Mouse (Mus musculus) liver, embryonic 14.5 days (tissue): ENCODE data around the gene Aaas.
"Not testable (repeated sequence)": the region's sequence is repeated elsewhere in the genome, so short reads cannot be mapped to it uniquely, and the experiment has no call there.

Source experiments
- CTCF ChIP-seq: IDR thresholded peaks from 2 replicates; pipeline ENCODE4 v1.5.1; 2016; ENCODE audit warnings: antibody characterized with exemption, low read depth, control low read depth
- EP300 ChIP-seq: IDR thresholded peaks from 2 replicates; pipeline ENCODE4 v1.6.1; 2016; ENCODE audit warnings: antibody characterized with exemption, low read depth

DNA sequence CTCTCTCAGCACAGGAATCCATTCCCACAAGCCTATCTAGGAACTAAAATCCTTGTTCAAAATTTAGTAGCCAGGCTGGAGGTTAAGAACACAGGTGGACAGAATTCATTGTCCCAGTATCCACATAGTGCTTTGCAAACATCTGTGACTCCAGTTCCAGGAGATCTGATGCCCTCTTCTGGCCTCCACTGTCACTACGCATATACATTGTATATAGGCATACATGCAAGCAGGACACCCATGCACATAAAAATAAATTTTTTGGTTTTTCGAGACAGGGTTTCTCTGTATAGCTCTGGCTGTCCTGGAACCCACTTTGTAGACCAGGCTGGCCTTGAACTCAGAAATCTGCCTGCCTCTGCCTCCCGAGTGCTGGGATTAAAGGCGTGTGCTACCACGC is 14.6 kb downstream of the Aaas start:
- peak; percentile 50 for TF ChIP-seq CTCF
- not testable (repeated sequence) for TF ChIP-seq EP300
